Mouse (Mus musculus) CH12.LX (cell line): Measurements from ENCODE around the gene Serpinf2. TPM values are rescaled to one million over a fixed set of nuclear protein-coding genes. Genes with fewer than 3 reads are reported as not detected.

Source experiments
- DNase-seq: peaks from one replicate; pipeline ENCODE4 v3.0.0-alpha.2; 2013; ENCODE audit errors: extremely low read depth
- H3K27ac ChIP-seq: 2 replicates; pipeline ENCODE4 v1.5.1; 2012; ENCODE audit warnings: low read depth, mild to moderate bottlenecking, control low read depth, moderate library complexity; ENCODE audit not compliant: insufficient read depth
- H3K27me3 ChIP-seq: replicated peaks from 2 replicates; pipeline ENCODE3; 2012; ENCODE audit warnings: inconsistent platforms
- H3K36me3 ChIP-seq, 2 experiments: replicated peaks in 1 of 2; 2 replicates each; pipeline versions ENCODE3 to v1.6.1; 2012; ENCODE audit warnings: inconsistent platforms in 1 of 2, low read length in 1 of 2, mild to moderate bottlenecking in 1 of 2, mixed read lengths in 1 of 2, moderate library complexity in 1 of 2; ENCODE audit not compliant: control insufficient read depth in 1 of 2, insufficient read depth in 1 of 2
- H3K4me1 ChIP-seq, 2 experiments: 2 replicates each; pipeline ENCODE4 v1.6.1; 2012; ENCODE audit warnings: inconsistent platforms in 1 of 2, moderate library complexity in 1 of 2; ENCODE audit not compliant: insufficient read depth in 2 of 2, control insufficient read depth in 1 of 2
- H3K4me2 ChIP-seq: 2 replicates; pipeline ENCODE4 v1.6.1; 2012; ENCODE audit warnings: low read depth, mild to moderate bottlenecking, control low read depth; ENCODE audit not compliant: poor library complexity, insufficient read depth, severe bottlenecking
- H3K4me3 ChIP-seq, 3 experiments: fragments of 150-350 bp in 1 of 3; sonication (generic) in 1 of 3; replicated peaks in 1 of 3; 2 replicates each; pipeline versions ENCODE3 to v1.5.1; 2011 to 2012; ENCODE audit warnings: low read depth in 2 of 3, low read length in 2 of 3, mild to moderate bottlenecking in 2 of 3, moderate library complexity in 2 of 3, control low read depth in 1 of 3, improper control_type of control experiment in 1 of 3, inconsistent platforms in 1 of 3, mixed read lengths in 1 of 3; ENCODE audit not compliant: poor library complexity in 1 of 3
- H3K79me2 ChIP-seq: replicated peaks from 2 replicates; pipeline ENCODE4 v1.6.1; 2012; ENCODE audit warnings: mild to moderate bottlenecking, moderate library complexity; ENCODE audit not compliant: control insufficient read depth, poor library complexity, insufficient read depth, severe bottlenecking; ENCODE audit errors: extremely low read depth
- H3K9ac ChIP-seq: 2 replicates; pipeline ENCODE4 v1.6.1; 2012; ENCODE audit warnings: low read depth, mild to moderate bottlenecking, control low read depth, moderate library complexity; ENCODE audit not compliant: insufficient read depth
- H3K9me3 ChIP-seq: replicated peaks from 2 replicates; pipeline ENCODE3; 2012; ENCODE audit warnings: low read length, inconsistent platforms, mixed read lengths
- CHD2 ChIP-seq: IDR thresholded peaks from 2 replicates; pipeline ENCODE4 v1.6.1; 2011; ENCODE audit warnings: low read length, improper control_type of control experiment
- CTCF ChIP-seq, 2 experiments: IDR thresholded peaks in 1 of 2; conservative IDR thresholded peaks in 1 of 2; 2 replicates each; pipeline ENCODE4 v1.5.1; 2011 to 2012; ENCODE audit warnings: low read depth in 2 of 2, low read length in 2 of 2, improper control_type of control experiment in 1 of 2, inconsistent platforms in 1 of 2, mild to moderate bottlenecking in 1 of 2, moderate library complexity in 1 of 2
- ELF1 ChIP-seq: IDR thresholded peaks from 2 replicates; pipeline ENCODE4 v1.6.1; 2014; ENCODE audit warnings: low read depth, mild to moderate bottlenecking, inconsistent platforms, low read length, improper control_type of control experiment
- EP300 ChIP-seq: IDR thresholded peaks from 2 replicates; pipeline ENCODE4 v1.6.1; 2011; ENCODE audit warnings: low read length, improper control_type of control experiment
- GABPA ChIP-seq: IDR thresholded peaks from 2 replicates; pipeline ENCODE4 v1.6.1; 2012; ENCODE audit warnings: low read depth, low read length, improper control_type of control experiment, inconsistent platforms; ENCODE audit not compliant: insufficient replicate concordance
- HCFC1 ChIP-seq: IDR thresholded peaks from 2 replicates; pipeline ENCODE4 v1.6.1; 2012; ENCODE audit warnings: low read depth, mild to moderate bottlenecking, inconsistent platforms, low read length, improper control_type of control experiment
- KAT2A ChIP-seq: IDR thresholded peaks from 2 replicates; pipeline ENCODE4 v1.6.1; 2012; ENCODE audit warnings: low read length, improper control_type of control experiment, inconsistent platforms; ENCODE audit not compliant: insufficient replicate concordance
- MAFK ChIP-seq: IDR thresholded peaks from 2 replicates; pipeline ENCODE4 v1.6.1; 2011; ENCODE audit warnings: low read length, improper control_type of control experiment; ENCODE audit not compliant: insufficient replicate concordance
- MAX ChIP-seq: IDR thresholded peaks from 2 replicates; pipeline ENCODE4 v1.6.1; 2011; ENCODE audit warnings: low read length, improper control_type of control experiment
- MAZ ChIP-seq: IDR thresholded peaks from 2 replicates; pipeline ENCODE4 v1.6.1; 2012; ENCODE audit warnings: low read depth, mild to moderate bottlenecking, inconsistent platforms, low read length, improper control_type of control experiment, moderate library complexity
- MXI1 ChIP-seq: IDR thresholded peaks from 2 replicates; pipeline ENCODE4 v1.6.1; 2011; ENCODE audit warnings: mild to moderate bottlenecking, low read depth, low read length, improper control_type of control experiment
- MYC ChIP-seq: IDR thresholded peaks from 2 replicates; pipeline ENCODE4 v1.6.1; 2011; ENCODE audit warnings: low read depth, mild to moderate bottlenecking, improper control_type of control experiment, low read length
- NRF1 ChIP-seq: IDR thresholded peaks from 2 replicates; pipeline ENCODE4 v1.6.1; 2014; ENCODE audit warnings: low read depth, mild to moderate bottlenecking, inconsistent platforms, low read length, improper control_type of control experiment, moderate library complexity
- PAX5 ChIP-seq: IDR thresholded peaks from 2 replicates; pipeline ENCODE4 v1.6.1; 2012; ENCODE audit warnings: low read length, inconsistent platforms, mixed read lengths
- POLR2A ChIP-seq: IDR thresholded peaks from 2 replicates; pipeline ENCODE4 v1.6.1; 2011; ENCODE audit warnings: low read depth, mild to moderate bottlenecking, improper control_type of control experiment, low read length
- POLR2AphosphoS2 ChIP-seq: IDR thresholded peaks from 2 replicates; pipeline ENCODE4 v1.6.1; 2011; ENCODE audit warnings: low read depth, low read length, improper control_type of control experiment
- RAD21 ChIP-seq: IDR thresholded peaks from 2 replicates; pipeline ENCODE4 v1.6.1; 2011; ENCODE audit warnings: low read depth, mild to moderate bottlenecking, low read length, improper control_type of control experiment, moderate library complexity
- RCOR1 ChIP-seq: conservative IDR thresholded peaks from 2 replicates; pipeline ENCODE4 v1.6.1; 2012; ENCODE audit warnings: low read depth, mild to moderate bottlenecking, inconsistent platforms, low read length, improper control_type of control experiment
- SIN3A ChIP-seq: IDR thresholded peaks from 2 replicates; pipeline ENCODE4 v1.6.1; 2012; ENCODE audit warnings: low read length, improper control_type of control experiment, inconsistent platforms
- TBP ChIP-seq: conservative IDR thresholded peaks from 2 replicates; pipeline ENCODE4 v1.6.1; 2011; ENCODE audit warnings: low read depth, low read length, improper control_type of control experiment
- TCF12 ChIP-seq: IDR thresholded peaks from 2 replicates; pipeline ENCODE4 v1.6.1; 2014; ENCODE audit warnings: low read depth, mild to moderate bottlenecking, inconsistent platforms, low read length, improper control_type of control experiment
- ZKSCAN1 ChIP-seq: IDR thresholded peaks from 2 replicates; pipeline ENCODE4 v1.6.1; 2012; ENCODE audit warnings: low read depth, inconsistent platforms, low read length, improper control_type of control experiment, borderline replicate concordance
- ZMIZ1 ChIP-seq: IDR thresholded peaks from 2 replicates; pipeline ENCODE4 v1.6.1; 2012; ENCODE audit warnings: low read depth, mild to moderate bottlenecking, inconsistent platforms, low read length, improper control_type of control experiment
- ZNF384 ChIP-seq: IDR thresholded peaks from 2 replicates; pipeline ENCODE4 v1.6.1; 2012; ENCODE audit warnings: low read depth, low read length, improper control_type of control experiment, inconsistent platforms
- dilution Hi-C: fragments of 300-500 bp; cut with MboI; formaldehyde crosslinking; loops from 2 replicates; pipeline ENCODE4 v1.14.3; 2020; ENCODE audit warnings: low sequenced_read_pairs; ENCODE audit not compliant: extremely low pct_unique_long_range_greater_than_20kb, extremely low pct_ligation_motif_present
- in situ Hi-C: fragments of 300-500 bp; cut with MboI; formaldehyde crosslinking; loops from 3 replicates; pipeline ENCODE4 v1.14.3; 2019; ENCODE audit warnings: low sequenced_read_pairs, low pct_ligation_motif_present, low pct_unique_long_range_greater_than_20kb, mixed read lengths
- polyA plus RNA-seq: library from polyadenylated mRNA; unstranded; fragments of >175 nt; gene quantifications from 2 replicates; pipeline ENCODE4 v1.2.1, GENCODE M21; 2012; ENCODE audit warnings: low read depth; ENCODE audit not compliant: insufficient read length
- total RNA-seq, 2 experiments: library from RNA; depleted of rRNA; stranded (reverse); fragments of 300-350 nt in 1 of 2; fragments of >200 nt in 1 of 2; gene quantifications; 2 replicates each; pipeline ENCODE4 v1.2.3; 2012 to 2014

The Serpinf2 gene
- total and polyA plus RNA-seq, 3 experiments: 0.08 to 0.26 TPM; not detected in 1

GRCm38 (mm10) chr11:75469261-75469660, 29.9 kb upstream of the Serpinf2 start:
- in situ Hi-C loops: no loop called here
- Histone ChIP-seq H3K4me2 (no peak overlapping the region), H3K4me3 (no peak overlapping the region), H3K27ac (no peak overlapping the region), H3K36me3 (peaks cover 15 to 22% of the 10 kb centered on the region in 2 experiments), H3K79me2 (no peaks in the 10 kb centered on the region), H3K27me3 (no peaks in the 10 kb centered on the region), H3K9ac (no peak overlapping the region), H3K4me1 (peaks cover 5 to 36% of the 10 kb centered on the region in 2 experiments; a peak in 3 of 4 replicates), H3K9me3 (peaks cover 12% of the 10 kb centered on the region)
- TF ChIP-seq POLR2AphosphoS2 (no peak), RCOR1 (no peak), EP300 (no peak), CHD2 (no peak), MAFK (no peak), MAZ (no peak)
- DNase-seq: no peak
- dilution Hi-C loops: no loop called here

GRCm38 (mm10) chr11:75468410-75468809, 29.0 kb upstream of the Serpinf2 start:
- Histone ChIP-seq H3K4me1 (peaks cover 11 to 45% of the 10 kb centered on the region in 2 experiments), H3K9me3 (peaks cover 12% of the 10 kb centered on the region), H3K27ac (no peak overlapping the region), H3K79me2 (no peaks in the 10 kb centered on the region; the same call in 1 of the 2 replicates), H3K4me3 (no peak overlapping the region), H3K27me3 (no peaks in the 10 kb centered on the region), H3K4me2 (no peak overlapping the region), H3K36me3 (peaks cover 20 to 29% of the 10 kb centered on the region in 2 experiments), H3K9ac (no peak overlapping the region)
- in situ Hi-C loops (no loop called here), dilution Hi-C loops (no loop called here)
- no peak for TF ChIP-seq KAT2A
- no peak for TF ChIP-seq GABPA
- TF ChIP-seq MAX: no peak
- no peak for TF ChIP-seq ZKSCAN1
- no peak for TF ChIP-seq POLR2A
- no peak for TF ChIP-seq SIN3A
- no peak for TF ChIP-seq MYC
- no peak for TF ChIP-seq NRF1
- TF ChIP-seq ELF1: no peak
- TF ChIP-seq ZNF384: no peak
- no peak for TF ChIP-seq HCFC1
- TF ChIP-seq RAD21: no peak
- no peak for TF ChIP-seq PAX5
- TF ChIP-seq ZMIZ1: no peak
- TF ChIP-seq TBP: no peak
- TF ChIP-seq MXI1: no peak
- no peak for TF ChIP-seq POLR2AphosphoS2
- TF ChIP-seq TCF12: no peak
- TF ChIP-seq CTCF (conservative IDR thresholded peaks at IDR 0.05 in 1 of 2, IDR thresholded peaks at IDR 0.05 in 1 of 2; ENCODE audit: low read depth in 2 of 2, low read length in 2 of 2): no peak
- no peak for DNase-seq
